Mouse (Mus musculus) heart, embryonic 11.5 days (tissue): ENCODE data around the gene Gm13283. TPM values are rescaled to one million over a fixed set of nuclear protein-coding genes. Genes with fewer than 3 reads are reported as not detected.
"Not testable (repeated sequence)": the region's sequence is repeated elsewhere in the genome, so short reads cannot be mapped to it uniquely, and the experiment has no call there.

Experiments
- ATAC-seq: fragments of 200-750 bp; cut with Nextera tagmentation; replicated peaks from 2 replicates; pipeline ENCODE4 v1.8.0; 2017; ENCODE audit warnings: moderate library complexity; ENCODE audit not compliant: insufficient number of reproducible peaks, low FRiP score, low TSS enrichment
- H3K27ac ChIP-seq: fragments of 300-500 bp; sonication (generic); 2 replicates; pipeline ENCODE4 v1.5.1; 2014; ENCODE audit warnings: mild to moderate bottlenecking, low read depth, low read length
- H3K27me3 ChIP-seq: fragments of 300-500 bp; sonication (generic); 2 replicates; pipeline ENCODE4 v1.6.1; 2014; ENCODE audit warnings: mild to moderate bottlenecking, low read length, mixed read lengths; ENCODE audit not compliant: control insufficient read depth, insufficient read depth
- H3K36me3 ChIP-seq: fragments of 300-500 bp; sonication (generic); 2 replicates; pipeline ENCODE4 v1.6.1; 2014; ENCODE audit warnings: mild to moderate bottlenecking, low read length, moderate library complexity, mixed read lengths; ENCODE audit not compliant: control insufficient read depth, insufficient read depth
- H3K4me1 ChIP-seq: fragments of 300-500 bp; sonication (generic); 2 replicates; pipeline ENCODE4 v1.6.1; 2014; ENCODE audit warnings: low read length; ENCODE audit not compliant: control insufficient read depth, insufficient read depth
- H3K4me2 ChIP-seq: fragments of 300-500 bp; sonication (generic); 2 replicates; pipeline ENCODE4 v1.6.1; 2014; ENCODE audit warnings: mild to moderate bottlenecking, moderate library complexity
- H3K4me3 ChIP-seq: fragments of 300-500 bp; sonication (generic); 2 replicates; pipeline ENCODE4 v1.5.1; 2014; ENCODE audit warnings: low read depth, low read length
- H3K9ac ChIP-seq: fragments of 300-500 bp; sonication (generic); 2 replicates; pipeline ENCODE4 v1.6.1; 2014; ENCODE audit warnings: mild to moderate bottlenecking, low read depth, low read length, moderate library complexity
- H3K9me3 ChIP-seq: fragments of 300-500 bp; sonication (generic); replicated peaks from 2 replicates; pipeline ENCODE4 v1.6.1; 2016; ENCODE audit warnings: low read length; ENCODE audit not compliant: control insufficient read depth
- WGBS: fragments of 180-500 bp; shearing (Covaris S2); extraction: QIAGEN DNeasy Blood & Tissue Kit; methylation state at CpG from one replicate; pipeline ENCODE4 v1.1.7; 2014; ENCODE audit not compliant: insufficient replicate concordance; 5-methylcytosine and 5-hydroxymethylcytosine counted together
- polyA plus RNA-seq: library from polyadenylated mRNA; unstranded; fragments of >200 nt; fragmentation: Nextera tagmentation; extraction: Ambion mirVana; gene quantifications from 2 replicates; pipeline ENCODE4 v1.2.1, GENCODE M21; 2014

Gm13283 gene
- polyA plus RNA-seq, 1 experiment from 2014 or later: 0.56 TPM

GRCm38 (mm10) chr4:88780320-88780719 is 20.4 kb downstream of the Gm13283 start:
- not testable (repeated sequence) for H3K4me1 ChIP-seq, ATAC-seq, H3K4me2 ChIP-seq, H3K27me3 ChIP-seq, H3K27ac ChIP-seq, H3K9ac ChIP-seq, H3K9me3 ChIP-seq, H3K4me3 ChIP-seq, H3K36me3 ChIP-seq
- WGBS: 33% methylated on average over 15 of the region's 18 CpGs

GRCm38 (mm10) chr4:88781831-88782230 is 21.9 kb downstream of the Gm13283 start, which contains the start of gene Ifnz:
Ifnz (plus strand) TSS chr4:88782131.
- H3K9me3 ChIP-seq, H3K36me3 ChIP-seq, H3K4me3 ChIP-seq, H3K9ac ChIP-seq, H3K27ac ChIP-seq, H3K4me1 ChIP-seq, ATAC-seq, H3K27me3 ChIP-seq: not testable (repeated sequence)
- peak within 1 kb of the TSS; percentile 49 for H3K4me2 ChIP-seq
- WGBS: 10% methylated on average over 3 of the region's 7 CpGs

- not testable (repeated sequence) for H3K36me3 ChIP-seq, H3K4me3 ChIP-seq, ATAC-seq, H3K9me3 ChIP-seq, H3K27me3 ChIP-seq, H3K4me1 ChIP-seq, H3K27ac ChIP-seq, H3K9ac ChIP-seq
- peak overlapping the region; percentile 49 for H3K4me2 ChIP-seq
- WGBS: 0% methylated on average over 3 of the region's 31 CpGs
These were observed 22.4 kb downstream of the Gm13283 start for GRCm38 (mm10) chr4:88782335-88782734.

GRCm38 (mm10) chr4:88785409-88785808 is 25.5 kb downstream of the Gm13283 start, which contains the start of gene Gm13276:
Gm13276 (plus strand) TSS chr4:88785709.
- H3K9me3 ChIP-seq, ATAC-seq, H3K9ac ChIP-seq, H3K27ac ChIP-seq, H3K4me1 ChIP-seq, H3K27me3 ChIP-seq, H3K4me3 ChIP-seq, H3K36me3 ChIP-seq, H3K4me2 ChIP-seq: not testable (repeated sequence)
- WGBS: no CpG with 5 or more reads among the region's 27 CpGs

GRCm38 (mm10) chr4:88788402-88788801 is 28.5 kb downstream of the Gm13283 start, which contains the start of gene Gm13277:
Gm13277 (plus strand) TSS chr4:88788632.
- WGBS: 0% methylated on average over 3 of the region's 28 CpGs
- not testable (repeated sequence) for H3K9ac ChIP-seq, H3K27ac ChIP-seq, ATAC-seq, H3K4me3 ChIP-seq, H3K9me3 ChIP-seq, H3K4me2 ChIP-seq, H3K36me3 ChIP-seq, H3K27me3 ChIP-seq, H3K4me1 ChIP-seq

- no CpG with 5 or more reads among the region's 28 CpGs for WGBS
- H3K27ac ChIP-seq, H3K27me3 ChIP-seq, H3K4me2 ChIP-seq, H3K9ac ChIP-seq, H3K9me3 ChIP-seq, H3K36me3 ChIP-seq, ATAC-seq, H3K4me1 ChIP-seq, H3K4me3 ChIP-seq: not testable (repeated sequence)
These were observed 31.3 kb downstream of the Gm13283 start, which contains the start of gene Gm13278 for GRCm38 (mm10) chr4:88791250-88791649. Gm13278 (plus strand) TSS chr4:88791550.

- H3K4me3 ChIP-seq, ATAC-seq, H3K4me2 ChIP-seq, H3K27me3 ChIP-seq, H3K9ac ChIP-seq, H3K36me3 ChIP-seq, H3K4me1 ChIP-seq, H3K9me3 ChIP-seq, H3K27ac ChIP-seq: not testable (repeated sequence)
- WGBS: 0% methylated on average over 11 of the region's 52 CpGs
These were observed 34.2 kb downstream of the Gm13283 start, which contains the start of gene Gm13275 for GRCm38 (mm10) chr4:88793936-88794675. Gm13275 (plus strand) TSS chr4:88794487.

GRCm38 (mm10) chr4:88797097-88797496 is 37.2 kb downstream of the Gm13283 start, which contains the start of gene Gm13279:
Gm13279 (plus strand) TSS chr4:88797397.
- not testable (repeated sequence) for H3K4me3 ChIP-seq, H3K9ac ChIP-seq, H3K36me3 ChIP-seq, H3K4me1 ChIP-seq, ATAC-seq, H3K4me2 ChIP-seq, H3K9me3 ChIP-seq, H3K27ac ChIP-seq, H3K27me3 ChIP-seq
- no CpG with 5 or more reads among the region's 28 CpGs for WGBS

GRCm38 (mm10) chr4:88799365-88799764 is 39.4 kb downstream of the Gm13283 start, which contains the start of gene Gm13285:
Gm13285 (plus strand) TSS chr4:88799665.
- not testable (repeated sequence) for H3K36me3 ChIP-seq, H3K4me1 ChIP-seq, H3K27ac ChIP-seq, H3K4me2 ChIP-seq, ATAC-seq, H3K4me3 ChIP-seq, H3K9ac ChIP-seq, H3K27me3 ChIP-seq, H3K9me3 ChIP-seq
- WGBS: 13% methylated on average over 3 of the region's 7 CpGs
